Mouse (Mus musculus) limb, embryonic 14.5 days (tissue): ENCODE results near the gene Spns3. TPM values are rescaled to one million over a fixed set of nuclear protein-coding genes. Genes with fewer than 3 reads are reported as not detected.

Experiments used
- ATAC-seq: fragments of 200-750 bp; cut with Nextera tagmentation; 2 replicates; pipeline ENCODE4 v1.8.0; 2017; ENCODE audit warnings: low read depth, moderate number of reproducible peaks, moderate TSS enrichment; ENCODE audit not compliant: low FRiP score
- DNase-seq: peaks from one replicate; pipeline ENCODE4 v3.0.0-alpha.2; 2015; ENCODE audit warnings: low spot score
- H3K27ac ChIP-seq: fragments of 300-500 bp; sonication (generic); replicated peaks from 2 replicates; pipeline ENCODE4 v1.5.1; 2014; ENCODE audit warnings: low read depth, mild to moderate bottlenecking, low read length, moderate library complexity, mixed read lengths
- H3K27me3 ChIP-seq: fragments of 300-500 bp; sonication (generic); 2 replicates; pipeline ENCODE4 v1.6.1; 2014; ENCODE audit warnings: low read length, mixed read lengths; ENCODE audit not compliant: control insufficient read depth, insufficient read depth
- H3K36me3 ChIP-seq: fragments of 300-500 bp; sonication (generic); 2 replicates; pipeline ENCODE4 v1.6.1; 2014; ENCODE audit warnings: mild to moderate bottlenecking, low read length, moderate library complexity, mixed read lengths; ENCODE audit not compliant: control insufficient read depth, insufficient read depth
- H3K4me1 ChIP-seq: fragments of 300-500 bp; sonication (generic); 2 replicates; pipeline ENCODE4 v1.6.1; 2014; ENCODE audit warnings: antibody characterized with exemption, low read length, mixed read lengths; ENCODE audit not compliant: control insufficient read depth, insufficient read depth
- H3K4me2 ChIP-seq: fragments of 300-500 bp; sonication (generic); replicated peaks from 2 replicates; pipeline ENCODE4 v1.6.1; 2014; ENCODE audit warnings: low read depth, mild to moderate bottlenecking, low read length, moderate library complexity; ENCODE audit not compliant: severe bottlenecking
- H3K4me3 ChIP-seq: fragments of 300-500 bp; sonication (generic); replicated peaks from 2 replicates; pipeline ENCODE4 v1.5.1; 2014; ENCODE audit warnings: low read length
- H3K9ac ChIP-seq: fragments of 300-500 bp; sonication (generic); 2 replicates; pipeline ENCODE4 v1.6.1; 2014; ENCODE audit warnings: mild to moderate bottlenecking, low read depth, low read length, moderate library complexity; ENCODE audit not compliant: severe bottlenecking
- H3K9me3 ChIP-seq: fragments of 300-500 bp; sonication (generic); 2 replicates; pipeline ENCODE4 v1.6.1; 2016; ENCODE audit warnings: low read length; ENCODE audit not compliant: control insufficient read depth
- POLR2A ChIP-seq: fragments of 200-500 bp; IDR thresholded peaks from 2 replicates; pipeline ENCODE4 v1.8.0; 2012; ENCODE audit warnings: inconsistent platforms, mild to moderate bottlenecking, moderate library complexity, borderline replicate concordance; ENCODE audit not compliant: insufficient read depth, insufficient read length; ENCODE audit errors: extremely low read depth
- WGBS: fragments of 180-500 bp; shearing (Covaris S2); extraction: QIAGEN DNeasy Blood & Tissue Kit; methylation state at CpG from one replicate; pipeline ENCODE4 v1.1.7; 2014; 5-methylcytosine and 5-hydroxymethylcytosine counted together
- polyA plus RNA-seq, 2 experiments: library from polyadenylated mRNA; depleted of rRNA in 1 of 2; stranded (reverse) in 1 of 2; unstranded in 1 of 2; fragments of >200 nt; fragmentation: Nextera tagmentation in 1 of 2; extraction: Ambion mirVana in 1 of 2; gene quantifications; 2 replicates each; pipeline versions ENCODE4 v1.2.1 to v1.2.3; 2012 to 2014

Gene Spns3
- polyA plus RNA-seq, 2 experiments: 0.41 to 0.62 TPM

- 74% methylated on average over 5 of the region's 5 CpGs for WGBS
- Histone ChIP-seq H3K4me3 (no peak overlapping the region), H3K9ac (no peak overlapping the region), H3K9me3 (no peaks in the 10 kb centered on the region), H3K4me1 (no peaks in the 10 kb centered on the region), H3K36me3 (no peaks in the 10 kb centered on the region), H3K27ac (no peak overlapping the region), H3K27me3 (no peaks in the 10 kb centered on the region), H3K4me2 (no peak overlapping the region)
- no peak for ATAC-seq
- no peak for DNase-seq
- no peak for TF ChIP-seq POLR2A
Observed at GRCm38 (mm10) chr11:72481313-72481712, 69.0 kb downstream of the Spns3 start.

GRCm38 (mm10) chr11:72479499-72479898, 70.8 kb downstream of the Spns3 start:
- H3K27me3 ChIP-seq: no peaks in the 10 kb centered on the region
- H3K9ac ChIP-seq: no peak overlapping the region
- 76% methylated on average over 2 of the region's 2 CpGs for WGBS
- no peak for ATAC-seq
- DNase-seq: no peak
- no peaks in the 10 kb centered on the region for H3K9me3 ChIP-seq
- H3K36me3 ChIP-seq: no peaks in the 10 kb centered on the region
- no peak for TF ChIP-seq POLR2A
- no peak overlapping the region for H3K4me2 ChIP-seq
- H3K27ac ChIP-seq: no peak overlapping the region
- no peak overlapping the region for H3K4me3 ChIP-seq
- no peaks in the 10 kb centered on the region for H3K4me1 ChIP-seq

- H3K9ac ChIP-seq: no peak overlapping the region
- DNase-seq (no peak), ATAC-seq (no peak)
- no peaks in the 10 kb centered on the region for H3K27me3 ChIP-seq
- no peak overlapping the region for H3K27ac ChIP-seq
- no peaks in the 10 kb centered on the region for H3K9me3 ChIP-seq
- no peak overlapping the region for H3K4me3 ChIP-seq
- H3K4me2 ChIP-seq: no peak overlapping the region
- WGBS: 54% methylated on average over 5 of the region's 6 CpGs
- H3K36me3 ChIP-seq: no peaks in the 10 kb centered on the region
- H3K4me1 ChIP-seq: no peaks in the 10 kb centered on the region
- no peak for TF ChIP-seq POLR2A
Observed at GRCm38 (mm10) chr11:72478228-72478627, 72.1 kb downstream of the Spns3 start.

GRCm38 (mm10) chr11:72477653-72478052, 72.7 kb downstream of the Spns3 start:
- no peak for TF ChIP-seq POLR2A
- Histone ChIP-seq H3K4me1 (no peaks in the 10 kb centered on the region), H3K36me3 (no peaks in the 10 kb centered on the region), H3K9me3 (no peaks in the 10 kb centered on the region), H3K4me2 (no peak overlapping the region), H3K4me3 (no peak overlapping the region), H3K27ac (no peak overlapping the region), H3K9ac (no peak overlapping the region), H3K27me3 (no peaks in the 10 kb centered on the region)
- ATAC-seq (no peak), DNase-seq (no peak)
- WGBS: 83% methylated on average over 1 of the region's 1 CpGs

- H3K27ac ChIP-seq: no peak overlapping the region
- WGBS: 54% methylated on average over 5 of the region's 5 CpGs
Observed at GRCm38 (mm10) chr11:72477182-72477581, 73.1 kb downstream of the Spns3 start.

GRCm38 (mm10) chr11:72476074-72476625, 74.2 kb downstream of the Spns3 start:
- H3K27ac ChIP-seq: no peak overlapping the region
- 73% methylated on average over 7 of the region's 7 CpGs for WGBS

More at GRCm38 (mm10) chr11:72477182-72477581, 73.1 kb downstream of the Spns3 start:
- TF ChIP-seq POLR2A: no peak
- H3K4me3 ChIP-seq: no peak overlapping the region
- DNase-seq (no peak), ATAC-seq (no peak)
- H3K9me3 ChIP-seq: no peaks in the 10 kb centered on the region
- no peak overlapping the region for H3K4me2 ChIP-seq
- H3K27me3 ChIP-seq: no peaks in the 10 kb centered on the region
- no peaks in the 10 kb centered on the region for H3K4me1 ChIP-seq
- no peak overlapping the region for H3K9ac ChIP-seq
- H3K36me3 ChIP-seq: no peaks in the 10 kb centered on the region

More at GRCm38 (mm10) chr11:72476074-72476625, 74.2 kb downstream of the Spns3 start:
- DNase-seq (no peak), ATAC-seq (no peak)
- no peaks in the 10 kb centered on the region for H3K27me3 ChIP-seq
- no peaks in the 10 kb centered on the region for H3K4me1 ChIP-seq
- no peak overlapping the region for H3K4me3 ChIP-seq
- TF ChIP-seq POLR2A: no peak
- no peak overlapping the region for H3K9ac ChIP-seq
- no peaks in the 10 kb centered on the region for H3K9me3 ChIP-seq
- H3K4me2 ChIP-seq: no peak overlapping the region
- H3K36me3 ChIP-seq: no peaks in the 10 kb centered on the region
